Mouse (Mus musculus): ENCODE measurements at regions not wholly inside any gene's neighbourhood (a gene's known extent, or its start where the extent isn't known, plus 50 kb on each side); places are given as distances from the start of the nearest gene placed in this dataset.
A peak's percentile ranks its signal among the peaks of the same experiment; 100 is the strongest.

GRCm38 (mm10) chr6:39263615-39264014 is 57.0 kb upstream of the Kdm7a start:
- no peak for DNase-seq (ENCODE audit: low spot score)
- Histone ChIP-seq H3K9ac (ENCODE audit: low read length) (no peak overlapping the region), H3K4me3 (ENCODE audit: low read depth, low read length) (no peak overlapping the region), H3K9me3 (ENCODE audit: control insufficient read depth, low read length) (no peaks in the 10 kb centered on the region), H3K36me3 (ENCODE audit: control insufficient read depth, insufficient read depth, low read length) (no peaks in the 10 kb centered on the region), H3K27ac (ENCODE audit: low read depth, low read length) (no peak overlapping the region), H3K4me2 (ENCODE audit: low read depth, low read length, severe bottlenecking) (no peak overlapping the region), H3K27me3 (ENCODE audit: control insufficient read depth, insufficient read depth, low read length) (no peaks in the 10 kb centered on the region), H3K4me1 (replicated peaks; ENCODE audit: control insufficient read depth, insufficient read depth, low read length) (no peaks in the 10 kb centered on the region)
- ATAC-seq (replicated peaks; ENCODE audit: low FRiP score): no peak
- 78% methylated on average over 8 of the region's 8 CpGs for WGBS

- no peaks in the 10 kb centered on the region for H3K9me3 ChIP-seq (ENCODE audit: control insufficient read depth, low read length)
- peaks cover 6% of the 10 kb centered on the region for H3K4me1 ChIP-seq (replicated peaks; ENCODE audit: control insufficient read depth, insufficient read depth, low read length)
- no peak overlapping the region for H3K27ac ChIP-seq (ENCODE audit: low read depth, low read length)
- WGBS: 88% methylated on average over 8 of the region's 8 CpGs
- no peaks in the 10 kb centered on the region for H3K36me3 ChIP-seq (ENCODE audit: control insufficient read depth, insufficient read depth, low read length)
- H3K4me3 ChIP-seq (ENCODE audit: low read depth, low read length): no peak overlapping the region
- H3K9ac ChIP-seq (ENCODE audit: low read length): no peak overlapping the region
- no peaks in the 10 kb centered on the region for H3K27me3 ChIP-seq (ENCODE audit: control insufficient read depth, insufficient read depth, low read length)
- DNase-seq (ENCODE audit: low spot score) (no peak), ATAC-seq (replicated peaks; ENCODE audit: low FRiP score) (no peak)
- H3K4me2 ChIP-seq (ENCODE audit: low read depth, low read length, severe bottlenecking): no peak overlapping the region
Measured at GRCm38 (mm10) chr6:39261951-39262350, 55.4 kb upstream of the Kdm7a start.

- H3K36me3 ChIP-seq (ENCODE audit: control insufficient read depth, insufficient read depth, low read length): no peaks in the 10 kb centered on the region
- no peak for DNase-seq (ENCODE audit: low spot score)
- no peaks in the 10 kb centered on the region for H3K27me3 ChIP-seq (ENCODE audit: control insufficient read depth, insufficient read depth, low read length)
- no peak overlapping the region for H3K4me2 ChIP-seq (ENCODE audit: low read depth, low read length, severe bottlenecking)
- peaks cover 9% of the 10 kb centered on the region for H3K4me1 ChIP-seq (replicated peaks; ENCODE audit: control insufficient read depth, insufficient read depth, low read length)
- no peak overlapping the region for H3K4me3 ChIP-seq (ENCODE audit: low read depth, low read length)
- ATAC-seq (replicated peaks; ENCODE audit: low FRiP score): no peak
- no peaks in the 10 kb centered on the region for H3K9me3 ChIP-seq (ENCODE audit: control insufficient read depth, low read length)
- H3K27ac ChIP-seq (ENCODE audit: low read depth, low read length): no peak overlapping the region
- WGBS: 96% methylated on average over 4 of the region's 4 CpGs
- H3K9ac ChIP-seq (ENCODE audit: low read length): no peak overlapping the region
Measured at GRCm38 (mm10) chr6:39260480-39260879, 53.9 kb upstream of the Kdm7a start.

DNA sequence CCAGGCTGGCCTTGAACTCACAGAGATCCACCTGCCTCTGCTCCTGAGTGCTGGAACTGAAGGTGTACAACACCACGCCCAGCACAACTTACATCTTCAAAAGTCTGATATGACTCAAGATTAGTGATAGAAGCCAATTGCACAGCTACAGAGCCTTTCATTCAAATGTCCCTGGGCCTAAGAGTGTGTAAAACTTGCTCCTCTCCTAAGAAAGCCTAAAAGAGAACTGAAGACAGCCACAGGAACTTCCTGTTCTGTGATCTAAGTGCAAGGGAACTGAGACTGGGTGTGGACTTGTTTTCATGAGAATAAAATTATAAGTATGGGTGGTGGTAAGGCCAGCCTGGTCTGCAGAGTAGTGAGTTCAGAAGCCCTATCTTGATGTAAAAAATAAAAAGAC is 52.5 kb upstream of the Kdm7a start:
- Histone ChIP-seq H3K4me2 (ENCODE audit: low read depth, low read length, severe bottlenecking) (no peak overlapping the region), H3K36me3 (ENCODE audit: control insufficient read depth, insufficient read depth, low read length) (no peaks in the 10 kb centered on the region), H3K9ac (ENCODE audit: low read length) (no peak overlapping the region), H3K27ac (ENCODE audit: low read depth, low read length) (no peak overlapping the region), H3K9me3 (ENCODE audit: control insufficient read depth, low read length) (no peaks in the 10 kb centered on the region), H3K4me3 (ENCODE audit: low read depth, low read length) (no peak overlapping the region), H3K4me1 (replicated peaks; ENCODE audit: control insufficient read depth, insufficient read depth, low read length) (peaks cover 9% of the 10 kb centered on the region), H3K27me3 (ENCODE audit: control insufficient read depth, insufficient read depth, low read length) (no peaks in the 10 kb centered on the region)
- ATAC-seq (replicated peaks; ENCODE audit: low FRiP score) (no peak), DNase-seq (ENCODE audit: low spot score) (no peak)
- 84% methylated on average over 1 of the region's 1 CpGs for WGBS

- Histone ChIP-seq H3K36me3 (ENCODE audit: control insufficient read depth, insufficient read depth, low read length) (no peaks in the 10 kb centered on the region), H3K9ac (ENCODE audit: low read length) (no peak overlapping the region), H3K27me3 (ENCODE audit: control insufficient read depth, insufficient read depth, low read length) (no peaks in the 10 kb centered on the region), H3K27ac (ENCODE audit: low read depth, low read length) (no peak overlapping the region), H3K4me1 (replicated peaks; ENCODE audit: control insufficient read depth, insufficient read depth, low read length) (peaks cover 9% of the 10 kb centered on the region), H3K9me3 (ENCODE audit: control insufficient read depth, low read length) (no peaks in the 10 kb centered on the region), H3K4me2 (ENCODE audit: low read depth, low read length, severe bottlenecking) (no peak overlapping the region), H3K4me3 (ENCODE audit: low read depth, low read length) (no peak overlapping the region)
- ATAC-seq (replicated peaks; ENCODE audit: low FRiP score): no peak
- DNase-seq (ENCODE audit: low spot score): no peak
- WGBS: 90% methylated on average over 4 of the region's 4 CpGs
Measured at GRCm38 (mm10) chr6:39258656-39259055, 52.1 kb upstream of the Kdm7a start.

DNA sequence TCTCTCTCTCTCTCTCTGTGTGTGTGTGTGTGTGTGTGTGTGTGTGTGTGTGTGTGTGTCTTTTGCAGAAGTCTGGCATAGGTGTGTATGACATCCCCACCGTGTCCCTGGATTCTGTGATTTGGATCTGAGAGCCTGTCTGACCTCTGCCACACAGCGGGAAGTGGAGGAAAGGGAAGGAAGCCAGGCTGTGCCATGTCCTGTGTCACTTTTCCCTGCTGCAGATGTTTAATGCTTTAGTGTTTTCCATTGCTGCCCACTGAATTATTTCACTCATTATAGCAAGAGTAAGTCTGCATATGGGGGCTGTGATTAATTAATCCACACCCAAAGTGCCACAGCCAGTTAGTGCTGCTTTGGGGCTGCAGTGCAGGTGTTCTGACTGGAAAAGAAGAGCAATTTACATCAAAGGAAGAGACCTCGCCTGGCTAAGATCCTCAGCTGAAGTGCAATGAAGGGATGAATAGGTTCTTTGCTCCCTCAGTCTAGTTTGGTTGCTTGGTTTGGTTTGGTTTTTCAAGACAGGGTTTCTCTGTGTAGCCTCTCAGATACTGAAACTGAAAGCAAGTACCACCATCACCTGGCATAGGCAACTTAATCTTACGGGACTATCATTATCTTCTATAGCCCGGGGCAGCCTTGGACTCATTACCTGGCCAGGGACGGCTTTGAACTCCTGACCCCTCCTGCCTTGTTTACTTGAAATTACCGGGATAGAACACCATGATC is 51.2 kb upstream of the Kdm7a start:
- Histone ChIP-seq H3K4me3 (ENCODE audit: low read depth, low read length) (no peak overlapping the region), H3K9ac (ENCODE audit: low read length) (peak overlapping the region; percentile 64), H3K9me3 (ENCODE audit: control insufficient read depth, low read length) (no peaks in the 10 kb centered on the region), H3K36me3 (ENCODE audit: control insufficient read depth, insufficient read depth, low read length) (no peaks in the 10 kb centered on the region), H3K27ac (ENCODE audit: low read depth, low read length) (peak overlapping the region; percentile 80), H3K27me3 (ENCODE audit: control insufficient read depth, insufficient read depth, low read length) (no peaks in the 10 kb centered on the region), H3K4me1 (replicated peaks; ENCODE audit: control insufficient read depth, insufficient read depth, low read length) (peaks cover 9% of the 10 kb centered on the region), H3K4me2 (ENCODE audit: low read depth, low read length, severe bottlenecking) (peak overlapping the region; percentile 83; the same call in 1 of the 2 replicates)
- 44% methylated on average over 7 of the region's 7 CpGs for WGBS
- DNase-seq (ENCODE audit: low spot score) (no peak), ATAC-seq (replicated peaks; ENCODE audit: low FRiP score) (no peak)

- Histone ChIP-seq H3K4me2 (ENCODE audit: low read depth, low read length, severe bottlenecking) (peak overlapping the region; percentile 83), H3K9me3 (ENCODE audit: control insufficient read depth, low read length) (no peaks in the 10 kb centered on the region), H3K36me3 (ENCODE audit: control insufficient read depth, insufficient read depth, low read length) (no peaks in the 10 kb centered on the region), H3K27me3 (ENCODE audit: control insufficient read depth, insufficient read depth, low read length) (no peaks in the 10 kb centered on the region), H3K4me1 (replicated peaks; ENCODE audit: control insufficient read depth, insufficient read depth, low read length) (peaks cover 9% of the 10 kb centered on the region), H3K4me3 (ENCODE audit: low read depth, low read length) (peak overlapping the region; percentile 42), H3K9ac (ENCODE audit: low read length) (peak overlapping the region; percentile 64), H3K27ac (ENCODE audit: low read depth, low read length) (peak overlapping the region; percentile 80)
- WGBS: under 1% methylated on average over 18 of the region's 18 CpGs
- peak; percentile 69 for ATAC-seq (replicated peaks; ENCODE audit: low FRiP score)
- DNase-seq (ENCODE audit: low spot score): peak; percentile 79
Measured at GRCm38 (mm10) chr6:39257111-39257571, 50.6 kb upstream of the Kdm7a start.

DNA sequence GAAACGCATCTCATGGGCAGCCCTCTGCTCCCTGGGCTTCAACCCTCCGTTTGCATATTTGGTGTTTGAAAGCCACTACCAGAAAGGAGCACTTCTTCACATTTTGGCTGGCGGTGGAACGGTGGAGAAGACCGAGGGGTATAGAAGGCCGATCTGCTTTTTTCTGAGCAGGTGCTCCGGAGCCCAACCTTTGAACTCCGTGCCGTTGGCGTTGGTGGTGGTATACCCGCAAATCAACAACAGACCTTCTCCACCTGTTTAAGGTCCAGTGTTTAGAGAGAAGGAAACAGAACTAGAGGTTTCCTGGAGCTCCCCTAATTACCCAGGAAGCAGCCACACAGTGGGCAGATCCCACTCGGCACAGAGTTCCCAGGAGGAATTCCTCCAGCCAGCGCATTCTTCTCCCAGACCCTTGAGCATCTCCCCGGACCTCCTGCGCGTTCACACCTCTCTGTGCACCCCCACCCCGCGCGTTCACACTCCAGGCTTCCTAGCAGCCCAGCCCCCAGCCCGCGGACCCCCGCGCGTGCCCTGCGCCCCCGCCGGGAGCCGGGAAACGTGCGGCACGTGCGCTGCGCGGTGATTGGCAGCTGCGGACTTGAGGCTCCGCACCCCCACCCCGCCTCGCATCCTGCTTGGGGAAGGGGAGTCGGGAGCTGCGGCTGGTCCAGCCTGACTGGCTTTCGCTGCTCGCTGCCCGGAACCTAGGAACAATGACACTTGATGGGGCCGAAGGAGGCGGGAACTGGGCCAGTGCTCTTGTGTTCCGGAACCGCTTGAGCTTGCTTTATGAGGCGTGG is 49.9 kb upstream of the Kdm7a start:
- ATAC-seq (replicated peaks; ENCODE audit: low FRiP score) (peak; percentile 93), DNase-seq (ENCODE audit: low spot score) (peak; percentile 95)
- peak overlapping the region; percentile 64 for H3K9ac ChIP-seq (ENCODE audit: low read length)
- H3K27me3 ChIP-seq (ENCODE audit: control insufficient read depth, insufficient read depth, low read length): no peaks in the 10 kb centered on the region
- no peaks in the 10 kb centered on the region for H3K9me3 ChIP-seq (ENCODE audit: control insufficient read depth, low read length)
- peak overlapping the region; percentile 42 for H3K4me3 ChIP-seq (ENCODE audit: low read depth, low read length)
- H3K27ac ChIP-seq (ENCODE audit: low read depth, low read length): peak overlapping the region; percentile 80
- peak overlapping the region; percentile 83 for H3K4me2 ChIP-seq (ENCODE audit: low read depth, low read length, severe bottlenecking)
- H3K36me3 ChIP-seq (ENCODE audit: control insufficient read depth, insufficient read depth, low read length): no peaks in the 10 kb centered on the region
- H3K4me1 ChIP-seq (replicated peaks; ENCODE audit: control insufficient read depth, insufficient read depth, low read length): peaks cover 9% of the 10 kb centered on the region
- 4% methylated on average over 48 of the region's 48 CpGs for WGBS

All from forebrain, embryonic 11.5 days (tissue).